Mouse (Mus musculus) ES-E14 (cell line): ENCODE results near the gene Fbn1. TPM values are rescaled to one million over a fixed set of nuclear protein-coding genes. Genes with fewer than 3 reads are reported as not detected.

Experiments
- DNase-seq: peaks from one replicate; pipeline ENCODE4 v3.0.0-alpha.2; 2013; ENCODE audit warnings: low read depth, low spot score
- H3K27ac ChIP-seq: 2 replicates; pipeline ENCODE4 v1.5.1; 2012; ENCODE audit warnings: low read depth, mild to moderate bottlenecking, low read length, moderate library complexity, mixed read lengths; ENCODE audit not compliant: poor library complexity, insufficient read depth, severe bottlenecking
- H3K36me3 ChIP-seq: 2 replicates; pipeline ENCODE4 v1.6.1; 2012; ENCODE audit warnings: mild to moderate bottlenecking, low read length, moderate library complexity, mixed read lengths; ENCODE audit not compliant: control insufficient read depth, poor library complexity, insufficient read depth, severe bottlenecking
- H3K4me1 ChIP-seq, 2 experiments: fragments of 150-350 bp in 1 of 2; sonication (generic) in 1 of 2; 2 replicates each; pipeline ENCODE4 v1.6.1; 2012; ENCODE audit warnings: low read length in 2 of 2, mild to moderate bottlenecking in 1 of 2, mixed read lengths in 1 of 2; ENCODE audit not compliant: control insufficient read depth in 2 of 2, insufficient read depth in 2 of 2, poor library complexity in 1 of 2
- H3K4me3 ChIP-seq, 2 experiments: fragments of 150-350 bp in 1 of 2; sonication (generic) in 1 of 2; 2 replicates each; pipeline ENCODE4 v1.5.1; 2012; ENCODE audit warnings: low read length in 2 of 2, low read depth in 1 of 2, mild to moderate bottlenecking in 1 of 2, mixed read lengths in 1 of 2; ENCODE audit not compliant: insufficient read depth in 1 of 2, poor library complexity in 1 of 2, severe bottlenecking in 1 of 2
- H3K9ac ChIP-seq: 2 replicates; pipeline ENCODE4 v1.6.1; 2012; ENCODE audit warnings: low read depth, mild to moderate bottlenecking, low read length, mixed read lengths; ENCODE audit not compliant: poor library complexity, insufficient read depth, severe bottlenecking
- H3K9me3 ChIP-seq: fragments of 150-350 bp; sonication (generic); 2 replicates; pipeline ENCODE4 v1.6.1; 2012; ENCODE audit warnings: low read depth, mild to moderate bottlenecking, low read length; ENCODE audit not compliant: control insufficient read depth, insufficient read depth
- CHD2 ChIP-seq: IDR thresholded peaks from 2 replicates; pipeline ENCODE4 v1.6.1; 2014; ENCODE audit warnings: mild to moderate bottlenecking, low read depth, low read length, inconsistent platforms
- HCFC1 ChIP-seq: IDR thresholded peaks from 2 replicates; pipeline ENCODE4 v1.6.1; 2012; ENCODE audit warnings: low read length, inconsistent platforms, borderline replicate concordance; ENCODE audit not compliant: insufficient read depth
- MAFK ChIP-seq: IDR thresholded peaks from 2 replicates; pipeline ENCODE4 v1.6.1; 2014; ENCODE audit warnings: mild to moderate bottlenecking, low read depth, low read length, inconsistent platforms; ENCODE audit not compliant: insufficient read depth
- ZC3H11A ChIP-seq: IDR thresholded peaks from 2 replicates; pipeline ENCODE4 v1.6.1; 2012; ENCODE audit warnings: low read depth, mild to moderate bottlenecking, inconsistent platforms, low read length, borderline replicate concordance
- ZNF384 ChIP-seq: IDR thresholded peaks from 2 replicates; pipeline ENCODE4 v1.6.1; 2012; ENCODE audit warnings: low read depth, low read length, inconsistent platforms
- in situ Hi-C, 2 experiments: fragments of 600-800 bp; cut with MboI; formaldehyde crosslinking; loops; one replicate each; pipeline ENCODE4 v1.15.1; 2025; ENCODE audit warnings: low sequenced_read_pairs in 2 of 2, inconsistent platforms in 1 of 2; ENCODE audit not compliant: unreplicated experiment in 2 of 2
- total RNA-seq: library from RNA; depleted of rRNA; stranded (reverse); fragments of 300-350 nt; gene quantifications from 2 replicates; pipeline ENCODE4 v1.2.3, GENCODE M21; 2012

Fbn1 gene
- total RNA-seq, 1 experiment, result 9.6 TPM

- DNase-seq, result no peak
- Histone ChIP-seq H3K27ac (no peak overlapping the region), H3K4me1 (no peaks in the 10 kb centered on the region), H3K9me3 (no peaks in the 10 kb centered on the region), H3K9ac (no peak overlapping the region), H3K36me3 (no peaks in the 10 kb centered on the region), H3K4me3 (no peak overlapping the region)
- in situ Hi-C loops, result no loop called here
- no peak for TF ChIP-seq ZC3H11A
- TF ChIP-seq ZNF384, result no peak
- no peak for TF ChIP-seq CHD2
- TF ChIP-seq HCFC1, result no peak
- no peak for TF ChIP-seq MAFK
These were observed 33.7 kb upstream of the Fbn1 start for GRCm38 (mm10) chr2:125541451-125541850.

- Histone ChIP-seq H3K9ac (no peak overlapping the region), H3K4me3 (no peak overlapping the region), H3K36me3 (no peaks in the 10 kb centered on the region), H3K4me1 (no peaks in the 10 kb centered on the region), H3K27ac (no peak overlapping the region), H3K9me3 (no peaks in the 10 kb centered on the region)
- DNase-seq, result no peak
- no peak for TF ChIP-seq ZC3H11A
- in situ Hi-C loops, result no loop called here
These were observed 32.8 kb upstream of the Fbn1 start for GRCm38 (mm10) chr2:125540579-125540978.

- Histone ChIP-seq H3K36me3 (no peaks in the 10 kb centered on the region), H3K4me1 (no peaks in the 10 kb centered on the region), H3K4me3 (no peak overlapping the region), H3K27ac (no peak overlapping the region), H3K9ac (no peak overlapping the region), H3K9me3 (no peaks in the 10 kb centered on the region)
- DNase-seq, result no peak
- no peak for TF ChIP-seq HCFC1
- no peak for TF ChIP-seq MAFK
- no peak for TF ChIP-seq ZNF384
- TF ChIP-seq ZC3H11A, result no peak
- no peak for TF ChIP-seq CHD2
- in situ Hi-C loops, result no loop called here
These were observed 31.8 kb upstream of the Fbn1 start for GRCm38 (mm10) chr2:125539640-125540039.

GRCm38 (mm10) chr2:125530665-125531064, 22.9 kb upstream of the Fbn1 start:
- Histone ChIP-seq H3K9ac (no peak overlapping the region), H3K36me3 (no peaks in the 10 kb centered on the region), H3K4me3 (no peak overlapping the region), H3K9me3 (no peaks in the 10 kb centered on the region), H3K27ac (no peak overlapping the region), H3K4me1 (no peaks in the 10 kb centered on the region)
- DNase-seq, result no peak
- in situ Hi-C loops, result no loop called here
- no peak for TF ChIP-seq CHD2
- no peak for TF ChIP-seq ZNF384
- TF ChIP-seq HCFC1, result no peak
- TF ChIP-seq ZC3H11A, result no peak
- no peak for TF ChIP-seq MAFK

GRCm38 (mm10) chr2:125526566-125526965, 18.8 kb upstream of the Fbn1 start:
- H3K4me1 ChIP-seq, result no peaks in the 10 kb centered on the region
- TF ChIP-seq ZC3H11A (no peak), CHD2 (no peak), MAFK (no peak), ZNF384 (no peak), HCFC1 (no peak)
- H3K9me3 ChIP-seq, result no peaks in the 10 kb centered on the region
- H3K27ac ChIP-seq, result no peak overlapping the region
- H3K36me3 ChIP-seq, result no peaks in the 10 kb centered on the region
- H3K4me3 ChIP-seq, result no peak overlapping the region
- H3K9ac ChIP-seq, result no peak overlapping the region
- DNase-seq, result no peak
- in situ Hi-C loops, result no loop called here
